Mouse (Mus musculus): ENCODE data around the gene Ctdspl.

DNA sequence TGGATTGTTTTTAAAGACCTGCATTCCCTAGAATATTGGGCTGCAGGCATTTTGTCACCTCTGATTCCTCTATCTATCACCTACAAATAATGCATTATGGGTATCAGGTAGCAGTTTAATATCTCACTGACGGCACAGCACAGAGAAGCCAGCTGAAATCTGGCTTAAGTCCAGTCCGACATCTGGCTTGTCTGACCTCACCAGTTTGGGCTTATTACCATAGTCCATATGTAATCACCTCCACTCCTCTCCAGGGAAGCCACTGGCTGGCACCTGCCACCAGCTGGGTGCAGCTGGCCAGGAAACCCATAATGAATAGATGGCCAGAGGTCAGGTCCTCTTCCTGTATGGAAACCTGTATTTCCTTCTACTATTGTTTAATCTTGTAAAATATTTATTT lies 35.6 kb upstream of the Ctdspl start:
- TF ChIP-seq POLR2A (IDR thresholded peaks at IDR 0.05; ENCODE audit: control insufficient read depth, extremely low read depth, insufficient read depth, low read length, poor library complexity) (no peak), CTCF (IDR thresholded peaks at IDR 0.05; ENCODE audit: borderline replicate concordance, control insufficient read depth, extremely low read depth, insufficient read depth, low read length, poor library complexity) (no peak)
